Mouse (Mus musculus) frontal cortex, adult (tissue): ENCODE results near the gene Pcyt2.
"Not testable (repeated sequence)": the region's sequence is repeated elsewhere in the genome, so short reads cannot be mapped to it uniquely, and the experiment has no call there.

Source experiments
- ATAC-seq: cut with Nextera tagmentation; 2 replicates; pipeline ENCODE4 v1.9.2; 2017; ENCODE audit warnings: mild to moderate bottlenecking, moderate library complexity, mixed read lengths; ENCODE audit not compliant: low TSS enrichment

Gene Pcyt2

DNA sequence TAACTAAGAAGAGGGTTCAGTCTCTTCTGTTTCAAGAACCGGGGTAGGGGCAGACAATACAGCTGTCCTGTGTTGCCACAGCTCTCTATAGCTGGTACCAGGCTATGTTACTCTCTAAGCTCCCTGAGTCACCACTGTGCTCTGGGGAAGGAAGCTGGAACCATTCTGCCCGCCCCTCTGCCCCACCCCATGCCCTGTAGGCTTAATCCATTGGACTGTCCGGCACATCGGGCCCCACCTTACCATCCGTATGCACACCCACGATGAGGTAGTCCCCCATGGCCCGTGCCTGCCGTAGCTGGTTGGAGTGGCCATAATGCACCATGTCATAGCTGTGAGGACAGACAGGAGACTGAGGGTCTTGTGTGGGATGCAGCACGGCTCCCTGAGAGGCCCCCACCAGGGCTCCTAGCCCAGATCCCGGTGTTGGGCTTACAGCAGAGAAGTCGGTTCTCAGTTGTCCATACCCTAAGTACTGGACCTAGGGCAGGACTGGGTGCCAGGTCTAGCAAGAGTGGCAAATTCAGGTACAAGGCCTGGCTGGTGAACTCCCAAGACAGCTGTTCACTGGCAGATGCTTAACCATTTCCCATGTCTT, 2.0 kb downstream of the Pcyt2 start:
- no peak for ATAC-seq

DNA sequence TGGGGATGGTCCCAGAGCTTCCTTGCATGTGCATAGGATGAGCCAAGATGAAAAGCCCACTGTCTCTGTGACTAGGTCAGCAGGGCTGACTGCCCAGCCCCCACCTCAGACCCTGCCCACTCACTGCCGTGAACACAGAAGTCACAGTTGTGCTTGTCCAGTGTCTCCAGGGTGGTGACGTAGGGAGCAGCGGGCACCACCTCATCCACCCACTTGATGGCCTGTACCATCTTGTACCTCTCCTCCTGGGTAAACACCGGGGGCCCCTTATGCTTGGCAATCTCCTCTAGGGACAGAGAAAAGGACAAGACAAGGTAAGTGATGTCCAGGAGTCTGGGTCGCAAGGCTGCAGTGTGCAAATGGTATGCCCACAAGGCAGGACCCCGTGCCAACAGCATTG, 2.6 kb downstream of the Pcyt2 start:
- ATAC-seq: no peak

DNA sequence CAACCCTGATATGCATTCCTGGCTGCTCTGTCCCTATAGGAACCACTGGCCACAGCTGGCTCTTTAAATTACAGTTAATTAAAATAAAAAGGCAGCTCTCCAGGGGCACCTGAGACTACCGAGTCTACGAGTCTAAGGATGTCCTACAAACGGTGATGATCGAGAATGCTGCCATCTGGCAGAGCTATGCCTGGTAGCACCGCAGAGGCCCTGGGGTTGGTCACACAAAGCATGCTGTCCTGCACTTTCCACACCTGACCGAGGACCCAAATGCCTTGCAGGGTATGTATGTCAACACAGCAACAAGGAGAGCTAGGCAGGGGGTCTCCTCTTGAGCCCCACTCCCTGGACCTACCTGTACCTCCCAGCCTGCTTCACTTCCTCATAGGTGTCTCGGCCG, 3.8 kb downstream of the Pcyt2 start:
- ATAC-seq: no peak

GRCm38 (mm10) chr11:120613481-120613972, 4.2 kb downstream of the Pcyt2 start:
- no peak for ATAC-seq

DNA sequence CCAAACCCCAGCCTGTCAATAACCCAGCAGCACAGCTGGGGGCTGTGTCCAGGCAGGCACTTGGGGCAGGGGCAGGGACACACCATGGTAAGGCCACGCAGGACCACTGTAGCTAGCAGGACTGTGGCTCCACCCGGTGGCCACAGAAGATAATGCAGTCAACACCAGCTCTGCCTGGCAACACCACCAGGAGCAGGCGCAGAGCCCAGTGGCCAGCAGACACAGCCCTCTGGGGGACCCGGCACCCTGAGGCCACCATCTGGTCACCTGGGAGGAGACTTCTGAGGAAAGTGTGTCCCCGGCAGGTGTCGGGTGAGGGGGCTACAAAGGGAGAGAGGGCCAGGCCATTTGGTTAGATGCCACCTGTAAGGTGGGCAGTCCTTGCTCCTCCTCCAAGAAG, 5.0 kb downstream of the Pcyt2 start:
- ATAC-seq: 0 out of 2 replicates have a peak, but pooled peaks have one; percentile 21

DNA sequence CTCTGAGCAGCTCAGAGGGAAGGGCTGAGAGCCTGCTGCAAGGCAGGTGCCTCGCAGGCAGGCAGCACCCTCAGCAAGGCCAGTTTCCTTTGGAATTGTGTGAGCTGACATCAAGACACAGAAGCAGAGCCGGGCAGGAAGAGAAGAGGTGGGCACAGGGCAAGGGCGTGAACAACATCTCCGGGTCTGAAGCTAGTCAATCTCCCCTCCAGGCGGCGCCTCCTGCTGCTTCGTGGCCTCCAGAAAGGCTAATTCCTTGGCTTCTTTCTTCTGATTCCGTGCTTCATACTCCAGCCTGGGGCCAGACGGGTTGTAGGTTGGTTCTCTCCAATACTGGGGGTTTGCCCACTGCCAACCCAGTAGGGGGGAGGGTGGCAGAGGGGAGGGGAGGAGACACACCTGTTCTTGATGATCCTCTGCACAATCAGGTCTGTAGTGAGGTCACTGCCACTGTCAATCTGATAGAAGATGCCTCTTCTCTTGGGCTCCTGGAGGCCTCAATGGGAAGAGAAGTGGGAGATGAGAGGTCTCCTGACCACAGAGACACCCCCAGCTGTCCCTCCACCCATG, 7.2 kb downstream of the Pcyt2 start:
- ATAC-seq: no peak

DNA sequence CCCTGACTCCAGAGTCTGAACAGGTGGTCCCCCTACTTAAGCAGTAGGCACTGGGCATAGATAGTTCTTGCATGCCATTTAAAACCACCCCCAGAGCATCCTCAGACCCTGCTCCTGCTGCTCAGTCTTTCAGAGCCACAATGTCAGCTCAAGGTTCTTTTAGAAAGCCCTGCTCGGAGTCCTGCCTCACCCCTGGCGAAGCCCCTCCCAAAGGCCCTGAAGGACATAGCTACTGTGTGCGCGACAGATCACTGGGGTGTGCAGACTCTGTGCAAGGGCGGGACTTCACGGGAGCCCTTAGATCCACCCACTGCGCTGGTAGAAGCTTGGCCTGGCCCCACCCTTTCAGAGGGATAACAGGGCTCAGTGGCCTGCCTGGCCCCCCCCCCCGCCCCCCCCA, 8.5 kb downstream of the Pcyt2 start:
- peak; percentile 12; the same call in 1 of the 2 replicates for ATAC-seq

- ATAC-seq: no peak
Measured at GRCm38 (mm10) chr11:120608241-120609034, 9.3 kb downstream of the Pcyt2 start, which contains the start of gene Npb. TSS of gene Npb (plus strand) at chr11:120608477.

DNA sequence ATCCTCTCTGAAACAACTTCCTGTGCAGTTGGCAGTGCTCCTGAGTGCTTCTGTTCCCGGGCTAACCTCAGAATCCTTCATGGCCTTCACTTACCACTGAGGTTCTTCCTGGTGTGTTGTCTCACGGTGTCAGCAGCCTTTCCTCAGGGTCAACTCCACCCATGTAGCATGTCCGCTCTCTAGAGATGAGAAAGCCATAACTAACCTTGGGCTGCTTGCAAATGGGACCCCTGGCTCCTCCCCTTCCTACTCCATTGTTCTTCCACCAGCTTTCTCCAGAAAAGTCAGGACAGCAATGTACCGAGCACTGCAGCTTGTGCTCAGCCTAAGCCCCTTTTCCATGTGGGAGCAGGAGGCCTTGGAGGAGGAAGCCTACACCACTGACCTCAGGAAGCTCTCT, 11.0 kb downstream of the Pcyt2 start:
- no peak for ATAC-seq

- no peak for ATAC-seq
Measured at GRCm38 (mm10) chr11:120605667-120606066, 12.1 kb downstream of the Pcyt2 start.

GRCm38 (mm10) chr11:120603545-120603944, 14.2 kb downstream of the Pcyt2 start:
- no peak for ATAC-seq

GRCm38 (mm10) chr11:120600716-120601115, 17.0 kb downstream of the Pcyt2 start:
- ATAC-seq: no peak

GRCm38 (mm10) chr11:120598990-120599549, 18.7 kb downstream of the Pcyt2 start:
- ATAC-seq: no peak

- ATAC-seq: peak; percentile 99
Measured at GRCm38 (mm10) chr11:120598283-120598989, 19.3 kb downstream of the Pcyt2 start, which contains the start of the genes Alyref and Anapc11. TSS of gene Alyref (minus strand) at chr11:120598365. TSS of gene Anapc11 (plus strand) at chr11:120598421.

- no peak; the same call in 1 of the 2 replicates for ATAC-seq
Measured at GRCm38 (mm10) chr11:120597240-120598235, 20.2 kb downstream of the Pcyt2 start.

DNA sequence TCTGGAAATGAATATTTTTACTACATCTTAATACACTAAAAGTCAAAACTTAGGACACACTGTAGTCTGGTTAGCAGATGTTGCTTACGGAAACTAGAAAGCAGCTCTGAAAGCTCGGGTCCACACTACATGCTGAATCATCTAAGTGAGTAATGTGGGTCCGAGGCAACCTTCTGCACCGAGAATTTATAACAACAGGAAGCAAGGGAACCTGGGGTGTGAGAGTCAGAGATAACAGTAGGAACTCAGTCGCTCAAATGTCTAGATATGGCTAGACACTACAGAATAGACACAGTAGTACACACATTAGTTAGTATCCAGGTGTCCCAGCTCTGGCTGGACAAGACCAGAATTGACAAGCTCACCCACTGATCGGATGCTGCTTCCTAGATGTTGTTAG, 29.2 kb downstream of the Pcyt2 start:
- ATAC-seq: no peak

DNA sequence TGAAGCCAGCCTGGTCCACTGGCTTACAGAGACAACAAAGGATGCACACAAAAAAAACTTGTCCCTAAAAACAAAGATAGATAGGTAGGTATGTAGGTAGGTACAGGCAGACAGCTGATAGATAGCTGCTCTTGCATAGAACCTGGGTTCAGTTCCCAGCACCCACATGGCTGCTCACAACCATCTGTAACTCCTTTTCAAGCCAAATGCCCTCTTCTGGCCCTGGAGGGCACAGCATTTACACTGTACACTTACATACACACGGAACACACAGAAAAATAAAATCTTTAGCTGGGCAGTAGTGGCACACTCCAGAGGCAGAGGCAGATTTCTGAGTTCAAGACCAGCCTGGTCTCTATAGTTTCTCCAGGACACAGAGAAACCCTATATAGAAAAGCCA, 33.8 kb downstream of the Pcyt2 start:
- no peak for ATAC-seq

GRCm38 (mm10) chr11:120582982-120583293, 34.8 kb downstream of the Pcyt2 start:
- ATAC-seq: not testable (repeated sequence)

- ATAC-seq: no peak
Measured at GRCm38 (mm10) chr11:120582268-120582981, 35.3 kb downstream of the Pcyt2 start.
